Mouse (Mus musculus) G1E (cell line): ENCODE results near the gene 2410004B18Rik. TPM values are rescaled to one million over a fixed set of nuclear protein-coding genes. Genes with fewer than 3 reads are reported as not detected.
"Not testable (repeated sequence)": the region's sequence is repeated elsewhere in the genome, so short reads cannot be mapped to it uniquely, and the experiment has no call there.

Source experiments
- ATAC-seq: 2 replicates; pipeline ENCODE4 v1.8.0; 2016; ENCODE audit warnings: mild to moderate bottlenecking; ENCODE audit not compliant: insufficient number of reproducible peaks, poor library complexity, low FRiP score, severe bottlenecking; ENCODE audit errors: extremely low read depth
- DNase-seq: peaks from one replicate; pipeline ENCODE4 v3.0.0; 2012; ENCODE audit warnings: low spot score
- H3K27me3 ChIP-seq: 2 replicates; pipeline ENCODE4 v1.6.1; 2012; ENCODE audit warnings: mild to moderate bottlenecking, low read length, inconsistent platforms; ENCODE audit not compliant: insufficient read depth
- H3K36me3 ChIP-seq: replicated peaks from 2 replicates; pipeline ENCODE3; 2012; ENCODE audit warnings: mild to moderate bottlenecking, inconsistent platforms
- H3K4me1 ChIP-seq: 2 replicates; pipeline ENCODE4 v1.6.1; 2012; ENCODE audit warnings: low read depth, low read length, inconsistent platforms, mixed read lengths; ENCODE audit not compliant: insufficient read depth
- H3K4me3 ChIP-seq: 2 replicates; pipeline ENCODE4 v1.5.1; 2012; ENCODE audit warnings: low read depth, mild to moderate bottlenecking, inconsistent platforms, low read length, moderate library complexity, mixed read lengths
- H3K9me3 ChIP-seq: replicated peaks from 2 replicates; pipeline ENCODE4 v1.6.1; 2012; ENCODE audit warnings: inconsistent platforms
- CTCF ChIP-seq: IDR thresholded peaks from 2 replicates; pipeline ENCODE4 v1.5.1; 2012; ENCODE audit warnings: low read depth, low read length, inconsistent platforms, mixed read lengths
- GATA1 ChIP-seq: IDR thresholded peaks from 2 replicates; pipeline ENCODE4 v1.6.1; 2012; ENCODE audit warnings: borderline replicate concordance, low read length, inconsistent platforms, mixed read lengths
- GATA2 ChIP-seq: IDR thresholded peaks from 2 replicates; pipeline ENCODE4 v1.6.1; 2012; ENCODE audit warnings: low read depth, low read length, inconsistent platforms, borderline replicate concordance
- POLR2AphosphoS5 ChIP-seq: IDR thresholded peaks from 2 replicates; pipeline ENCODE4 v1.6.1; 2012; ENCODE audit warnings: low read depth, low read length, inconsistent platforms; ENCODE audit not compliant: insufficient replicate concordance
- TAL1 ChIP-seq: conservative IDR thresholded peaks from 2 replicates; pipeline ENCODE4 v1.6.1; 2012; ENCODE audit warnings: low read depth, low read length, inconsistent platforms, mixed read lengths
- polyA plus RNA-seq: library from polyadenylated mRNA; stranded (reverse); fragments of >175 nt; gene quantifications from 2 replicates; pipeline ENCODE4 v1.2.3, GENCODE M21; 2012
- total RNA-seq, 2 experiments: library from RNA; stranded (forward) in 1 of 2; stranded (reverse) in 1 of 2; fragments of 200-1000 nt in 1 of 2; fragments of >200 nt in 1 of 2; fragmentation: Nextera tagmentation in 1 of 2; gene quantifications; 2 replicates each; pipeline ENCODE4 v1.2.3; 2014 to 2017

Gene 2410004B18Rik
- total and polyA plus RNA-seq, 3 experiments = 24.8 to 57.5 (median 45.9) TPM

GRCm38 (mm10) chr3:145899832-145900231, 38.0 kb upstream of the 2410004B18Rik start:
- Histone ChIP-seq H3K36me3 (no peaks in the 10 kb centered on the region), H3K4me3 (no peak overlapping the region), H3K27me3 (no peaks in the 10 kb centered on the region; the same call in 1 of the 2 replicates), H3K4me1 (no peaks in the 10 kb centered on the region), H3K9me3 (no peaks in the 10 kb centered on the region)
- TF ChIP-seq GATA1 = no peak
- TF ChIP-seq POLR2AphosphoS5 = no peak
- TF ChIP-seq TAL1 = no peak
- DNase-seq (no peak), ATAC-seq (no peak)

DNA sequence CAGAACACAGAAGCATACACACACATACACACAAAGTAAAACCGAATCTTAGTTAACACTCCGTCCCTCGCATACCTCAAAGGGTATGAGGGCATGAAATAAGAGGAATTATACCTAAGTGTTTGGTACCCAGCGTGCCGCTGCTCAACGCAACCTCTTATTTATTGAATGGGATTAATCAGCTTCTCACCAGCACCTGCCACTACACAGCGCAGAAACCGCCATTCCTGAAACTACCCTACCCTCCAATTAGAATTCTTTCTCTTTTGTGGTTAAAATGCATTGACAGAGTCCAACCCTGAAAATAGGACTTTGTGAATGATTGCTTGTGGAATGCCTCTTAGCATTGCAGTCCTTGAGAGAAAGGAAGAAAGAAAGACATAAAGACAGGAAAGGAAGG, 34.3 kb upstream of the 2410004B18Rik start:
- TF ChIP-seq TAL1 (no peak), CTCF (no peak)
- Histone ChIP-seq H3K27me3 (0 out of 2 replicates have a peak, but pooled peaks cover 3% of the 10 kb centered on the region), H3K9me3 (no peaks in the 10 kb centered on the region), H3K4me1 (no peaks in the 10 kb centered on the region), H3K4me3 (no peak overlapping the region), H3K36me3 (no peaks in the 10 kb centered on the region)
- DNase-seq (no peak), ATAC-seq (no peak)

DNA sequence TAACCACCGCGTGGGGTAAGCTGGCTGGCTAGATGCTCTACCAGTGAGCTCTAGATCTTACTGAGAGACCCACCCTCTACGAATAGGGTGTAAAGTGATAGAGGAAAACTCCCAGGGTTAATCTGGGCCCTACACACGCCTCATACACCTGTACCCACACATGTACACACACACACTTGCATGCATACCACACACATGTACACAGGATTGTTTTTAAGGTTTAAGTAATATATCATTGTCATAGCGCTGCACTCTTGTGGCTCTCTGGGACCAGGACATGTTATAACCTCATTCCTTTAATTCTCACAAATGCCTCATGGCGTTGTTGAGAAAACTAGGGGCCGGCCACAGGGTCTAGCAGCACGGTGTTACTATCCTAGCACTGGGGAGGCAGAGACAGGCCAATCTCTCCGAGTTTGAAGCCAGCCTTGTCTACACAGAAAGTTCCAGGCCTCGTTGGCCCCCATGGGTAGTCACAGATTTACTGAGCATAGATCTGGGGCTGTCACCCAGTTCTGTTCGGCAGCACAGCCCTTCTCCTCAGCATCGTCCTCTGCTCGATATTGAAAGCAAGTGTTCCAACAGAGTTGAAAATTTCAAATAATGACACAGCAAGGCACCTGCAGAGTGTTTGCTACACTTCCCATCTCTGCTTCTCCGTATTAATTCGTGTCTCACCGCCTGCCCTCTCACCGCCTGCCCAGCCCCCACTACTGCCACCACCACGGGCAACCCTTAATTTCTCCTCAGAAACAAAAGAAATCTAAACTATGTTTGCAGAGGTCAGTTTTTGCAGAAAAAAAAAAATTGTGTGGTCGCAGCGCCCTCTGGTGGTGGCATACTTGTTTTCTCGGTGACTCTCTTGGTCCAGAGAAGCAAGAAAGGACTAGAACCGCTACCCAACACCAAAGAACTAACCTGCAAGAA, 32.7 kb upstream of the 2410004B18Rik start:
- ATAC-seq (no peak), DNase-seq (peak; percentile 34)

GRCm38 (mm10) chr3:145906582-145906981, 31.2 kb upstream of the 2410004B18Rik start:
- TF ChIP-seq TAL1 = no peak
- TF ChIP-seq GATA2 = no peak
- no peak for TF ChIP-seq CTCF
- no peak for TF ChIP-seq GATA1
- TF ChIP-seq POLR2AphosphoS5 = no peak
- Histone ChIP-seq H3K36me3 (no peaks in the 10 kb centered on the region), H3K27me3 (0 out of 2 replicates have a peak, but pooled peaks cover 3% of the 10 kb centered on the region), H3K4me1 (no peaks in the 10 kb centered on the region), H3K4me3 (no peak overlapping the region), H3K9me3 (no peaks in the 10 kb centered on the region)
- ATAC-seq (no peak), DNase-seq (no peak)

More for the DNA sequence above, 32.7 kb upstream of the 2410004B18Rik start:
- Histone ChIP-seq H3K9me3 (no peaks in the 10 kb centered on the region), H3K4me1 (no peaks in the 10 kb centered on the region), H3K27me3 (0 out of 2 replicates have a peak, but pooled peaks cover 3% of the 10 kb centered on the region), H3K4me3 (no peak overlapping the region), H3K36me3 (no peaks in the 10 kb centered on the region)
- TF ChIP-seq GATA1 (no peak), CTCF (peak; percentile 11; the same call in 1 of the 2 replicates)

- no peak for DNase-seq
- no peak for ATAC-seq
- H3K9me3 ChIP-seq = no peaks in the 10 kb centered on the region
- H3K36me3 ChIP-seq = no peaks in the 10 kb centered on the region
- no peaks in the 10 kb centered on the region for H3K4me1 ChIP-seq
- no peak overlapping the region for H3K4me3 ChIP-seq
- no peak for TF ChIP-seq CTCF
- no peak for TF ChIP-seq GATA1
- TF ChIP-seq TAL1 = no peak
- no peak for TF ChIP-seq GATA2
- no peak for TF ChIP-seq POLR2AphosphoS5
- H3K27me3 ChIP-seq = no peaks in the 10 kb centered on the region; the same call in none of the 2 replicates
Observed at GRCm38 (mm10) chr3:145912512-145912911, 25.3 kb upstream of the 2410004B18Rik start.

DNA sequence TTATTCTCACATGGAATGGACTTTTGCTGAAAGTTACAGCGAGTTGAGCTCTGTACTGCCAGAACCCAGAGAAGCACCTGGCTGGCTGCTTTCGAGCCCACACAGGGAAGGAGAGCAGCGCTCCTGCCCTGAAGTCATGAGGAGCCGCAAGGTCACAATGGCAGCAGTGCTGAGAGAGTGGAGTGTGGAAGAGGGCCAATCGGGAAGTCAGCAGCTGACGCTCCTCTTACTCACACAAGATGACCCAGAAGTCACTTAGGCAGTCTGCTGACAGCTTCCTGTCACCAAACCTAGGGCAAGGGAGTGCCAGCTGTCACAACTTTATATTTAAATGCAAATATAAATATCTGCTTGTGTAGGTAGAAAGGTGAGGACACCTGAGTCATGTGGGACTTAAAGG, 24.6 kb upstream of the 2410004B18Rik start:
- ATAC-seq = no peak
- no peaks in the 10 kb centered on the region for H3K36me3 ChIP-seq
- H3K27me3 ChIP-seq = no peaks in the 10 kb centered on the region; the same call in none of the 2 replicates

DNA sequence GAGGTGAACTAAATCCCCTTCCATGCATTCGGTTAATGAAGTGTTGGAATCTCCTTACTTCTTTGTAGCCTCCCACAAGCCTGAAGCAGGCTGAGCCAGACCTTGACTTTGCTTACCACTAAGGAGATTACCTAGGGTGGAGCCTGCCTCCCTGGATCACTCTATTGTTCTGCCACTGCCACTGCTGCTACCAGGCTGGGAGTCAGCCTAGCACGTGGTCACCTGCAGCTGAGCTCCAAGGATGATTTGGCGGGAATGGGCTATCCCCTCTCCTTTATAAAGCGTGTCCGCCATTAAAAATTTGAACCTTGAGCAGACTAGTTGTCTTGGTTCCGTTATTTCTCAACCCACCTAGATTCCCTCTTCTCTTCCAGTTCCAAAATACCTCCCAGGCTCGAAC, 23.9 kb upstream of the 2410004B18Rik start:
- DNase-seq, H3K9me3 ChIP-seq, H3K27me3 ChIP-seq, H3K4me1 ChIP-seq, H3K4me3 ChIP-seq, H3K36me3 ChIP-seq, ATAC-seq: not testable (repeated sequence)

More for the DNA sequence above, 24.6 kb upstream of the 2410004B18Rik start:
- Histone ChIP-seq H3K9me3 (peaks cover 3% of the 10 kb centered on the region; the same call in 1 of the 2 replicates), H3K4me3 (no peak overlapping the region), H3K4me1 (no peaks in the 10 kb centered on the region)
- TF ChIP-seq TAL1 (no peak), GATA2 (no peak), CTCF (no peak), GATA1 (no peak), POLR2AphosphoS5 (no peak)
- DNase-seq = no peak
